Mouse (Mus musculus) layer of hippocampus, adult 8-10 months (tissue): ENCODE results near the gene Gpr182. TPM values are rescaled to one million over a fixed set of nuclear protein-coding genes. Genes with fewer than 3 reads are reported as not detected.

ENCODE experiments used
- DNase-seq, 2 experiments: peaks; one replicate each; pipeline ENCODE4 v3.0.0; 2022; ENCODE audit warnings: low spot score in 2 of 2
- total RNA-seq, 4 experiments: library from RNA; stranded (reverse); gene quantifications; 2 replicates each; pipeline ENCODE4 v1.2.4; 2022

Gene Gpr182
- total RNA-seq, 4 experiments from 2014 or later, result 1.6 to 2.2 (median 1.9) TPM

DNA sequence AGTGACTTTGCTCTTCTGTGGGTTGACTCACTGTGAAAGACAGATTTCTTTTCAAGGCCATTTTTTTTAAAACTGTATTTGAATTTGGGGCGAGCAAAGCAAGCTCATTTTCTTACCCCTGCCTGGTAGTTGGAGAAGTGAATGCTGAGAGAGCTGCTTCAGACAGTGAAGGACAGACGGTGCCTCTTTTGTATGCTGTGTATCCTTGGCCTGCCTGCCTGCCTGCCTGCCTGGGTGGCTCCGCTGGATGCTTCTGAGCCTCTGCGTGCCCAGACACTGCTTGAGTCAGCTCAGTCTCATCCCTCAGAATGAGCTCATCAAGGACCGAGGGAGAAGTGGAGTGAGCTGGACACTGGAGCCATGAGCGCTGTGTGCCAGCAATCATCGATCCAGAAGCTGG lies 52.6 kb downstream of the Gpr182 start:
- DNase-seq, result no peak

Other genes starting within 250 kb of the Gpr182 start
- gene Ndufa4l2, start 236.8 kb downstream of the Gpr182 start, total RNA-seq, result 1 to 10 TPM; 2.9 to 4.4 (median 3.6) TPM
- 10 to 100 TPM; 21.7 to 31.3 (median 29.1) TPM for gene Shmt2, start 229.3 kb downstream of the Gpr182 start, total RNA-seq
- gene Nxph4, start 217.2 kb downstream of the Gpr182 start, total RNA-seq, result 1 to 10 TPM; 1.9 to 2.7 (median 2.3) TPM
- 100 to 1,000 TPM; 293 to 333 (median 304) TPM for gene Lrp1, start 130.6 kb downstream of the Gpr182 start, total RNA-seq
- 10 to 100 TPM in 3 of 4 experiments, 1 to 10 TPM in 1; 10.0 to 13.6 (median 11.3) TPM for gene Stat6, start 108.7 kb downstream of the Gpr182 start, total RNA-seq
- 1 to 10 TPM; 5.8 to 8.1 (median 7.6) TPM for gene Nemp1, start 84.8 kb downstream of the Gpr182 start, total RNA-seq
- gene Nab2, start 83.2 kb downstream of the Gpr182 start, total RNA-seq, result 10 to 100 TPM; 45.3 to 51.6 (median 49.0) TPM
- 1 to 10 TPM in 2 of 4 experiments, under 1 TPM in 2; 0.56 to 1.7 (median 0.86) TPM for gene Myo1a, start 46.6 kb downstream of the Gpr182 start, total RNA-seq
- gene Tac2, start 27.3 kb downstream of the Gpr182 start, total RNA-seq, result 1 to 10 TPM; 3.4 to 7.7 (median 4.1) TPM
- gene Zbtb39, start 12.2 kb downstream of the Gpr182 start, total RNA-seq, result 10 to 100 TPM; 11.0 to 12.3 (median 11.3) TPM
- under 1 TPM; 0.07 to 0.25 (median 0.16) TPM for gene Rdh1, start 8.0 kb upstream of the Gpr182 start, total RNA-seq
- under 1 TPM in 1 of 4 experiments, not detected in 3; 0.25 TPM for gene Rdh16f1, start 8.1 kb upstream of the Gpr182 start, total RNA-seq
- gene Rdh9, start 24.7 kb upstream of the Gpr182 start, total RNA-seq, result 1 to 10 TPM in 1 of 4 experiments, under 1 TPM in 2, not detected in 1; 0.41 to 1.1 (median 0.83) TPM
- under 1 TPM; 0.18 to 0.37 (median 0.22) TPM for gene Rdh16, start 49.4 kb upstream of the Gpr182 start, total RNA-seq
- not detected for gene Rdh19, start 98.2 kb upstream of the Gpr182 start, total RNA-seq
- not detected for gene Rdh16f2, start 114.7 kb upstream of the Gpr182 start, total RNA-seq
- not detected for gene Rdh7, start 137.1 kb upstream of the Gpr182 start, total RNA-seq
- not detected for gene Sdr9c7, start 146.8 kb upstream of the Gpr182 start, total RNA-seq